Mouse (Mus musculus): ENCODE results near the gene Stat6. TPM values are rescaled to one million over a fixed set of nuclear protein-coding genes. Genes with fewer than 3 reads are reported as not detected.

Stat6 gene
- polyA plus RNA-seq, 1 experiment from 2014 or later = 22.9 TPM

- Histone ChIP-seq H3K9ac (ENCODE audit: low read depth, low read length) (no peak overlapping the region), H3K36me3 (ENCODE audit: control insufficient read depth, insufficient read depth, low read length) (peaks cover 86% of the 10 kb centered on the region), H3K4me3 (ENCODE audit: low read depth, low read length) (no peak overlapping the region), H3K4me1 (ENCODE audit: control insufficient read depth, insufficient read depth, low read length) (peaks cover 33% of the 10 kb centered on the region), H3K9me3 (ENCODE audit: control insufficient read depth, low read length) (no peaks in the 10 kb centered on the region), H3K4me2 (ENCODE audit: low read depth, low read length) (no peak overlapping the region), H3K27ac (replicated peaks; ENCODE audit: low read depth, low read length) (peak overlapping the region; percentile 75), H3K27me3 (replicated peaks; ENCODE audit: control insufficient read depth, insufficient read depth, low read length) (no peaks in the 10 kb centered on the region)
- ATAC-seq (ENCODE audit: low read depth) = no peak
- DNase-seq (ENCODE audit: low spot score) = no peak
- 83% methylated on average over 9 of the region's 9 CpGs for WGBS
Observed at GRCm38 (mm10) chr10:127610066-127610415, 32.7 kb upstream of the Stat6 start.

GRCm38 (mm10) chr10:127612079-127612775 lies 30.6 kb upstream of the Stat6 start:
- ATAC-seq (ENCODE audit: low read depth) (no peak), DNase-seq (ENCODE audit: low spot score) (no peak)
- WGBS = 79% methylated on average over 14 of the region's 14 CpGs
- Histone ChIP-seq H3K27ac (replicated peaks; ENCODE audit: low read depth, low read length) (no peak overlapping the region), H3K4me3 (ENCODE audit: low read depth, low read length) (no peak overlapping the region), H3K9ac (ENCODE audit: low read depth, low read length) (no peak overlapping the region), H3K4me2 (ENCODE audit: low read depth, low read length) (no peak overlapping the region), H3K36me3 (ENCODE audit: control insufficient read depth, insufficient read depth, low read length) (peaks cover 64% of the 10 kb centered on the region), H3K27me3 (replicated peaks; ENCODE audit: control insufficient read depth, insufficient read depth, low read length) (no peaks in the 10 kb centered on the region), H3K4me1 (ENCODE audit: control insufficient read depth, insufficient read depth, low read length) (peaks cover 54% of the 10 kb centered on the region), H3K9me3 (ENCODE audit: control insufficient read depth, low read length) (no peaks in the 10 kb centered on the region)

- H3K4me3 ChIP-seq (ENCODE audit: low read depth, low read length) = peak overlapping the region; percentile 24
- peaks cover 43% of the 10 kb centered on the region for H3K36me3 ChIP-seq (ENCODE audit: control insufficient read depth, insufficient read depth, low read length)
- WGBS = 19% methylated on average over 9 of the region's 12 CpGs
- H3K27ac ChIP-seq (replicated peaks; ENCODE audit: low read depth, low read length) = peak overlapping the region; percentile 91
- H3K9ac ChIP-seq (ENCODE audit: low read depth, low read length) = peak overlapping the region; percentile 39
- no peaks in the 10 kb centered on the region for H3K9me3 ChIP-seq (ENCODE audit: control insufficient read depth, low read length)
- H3K4me2 ChIP-seq (ENCODE audit: low read depth, low read length) = peak overlapping the region; percentile 49
- H3K27me3 ChIP-seq (replicated peaks; ENCODE audit: control insufficient read depth, insufficient read depth, low read length) = no peaks in the 10 kb centered on the region
- H3K4me1 ChIP-seq (ENCODE audit: control insufficient read depth, insufficient read depth, low read length) = peaks cover 67% of the 10 kb centered on the region
- ATAC-seq (ENCODE audit: low read depth) = peak; percentile 56
- DNase-seq (ENCODE audit: low spot score) = peak; percentile 89
Observed at GRCm38 (mm10) chr10:127614236-127615033, 28.4 kb upstream of the Stat6 start.

- DNase-seq (ENCODE audit: low spot score) (peak; percentile 74), ATAC-seq (ENCODE audit: low read depth) (peak; percentile 24)
- H3K9me3 ChIP-seq (ENCODE audit: control insufficient read depth, low read length) = no peaks in the 10 kb centered on the region
- H3K9ac ChIP-seq (ENCODE audit: low read depth, low read length) = 0 out of 2 replicates have a peak overlapping the region, but pooled peaks have one; percentile 8
- H3K4me3 ChIP-seq (ENCODE audit: low read depth, low read length) = no peak overlapping the region
- H3K4me2 ChIP-seq (ENCODE audit: low read depth, low read length) = peak overlapping the region; percentile 49
- H3K27ac ChIP-seq (replicated peaks; ENCODE audit: low read depth, low read length) = peak overlapping the region; percentile 91
- peaks cover 62% of the 10 kb centered on the region for H3K4me1 ChIP-seq (ENCODE audit: control insufficient read depth, insufficient read depth, low read length)
- 11% methylated on average over 2 of the region's 2 CpGs for WGBS
- H3K27me3 ChIP-seq (replicated peaks; ENCODE audit: control insufficient read depth, insufficient read depth, low read length) = no peaks in the 10 kb centered on the region
- H3K36me3 ChIP-seq (ENCODE audit: control insufficient read depth, insufficient read depth, low read length) = peaks cover 37% of the 10 kb centered on the region
Observed at GRCm38 (mm10) chr10:127615034-127615374, 27.8 kb upstream of the Stat6 start.

GRCm38 (mm10) chr10:127615591-127615990 lies 27.2 kb upstream of the Stat6 start:
- H3K9ac ChIP-seq (ENCODE audit: low read depth, low read length) = no peak overlapping the region; the same call in 1 of the 2 replicates
- peak overlapping the region; percentile 49 for H3K4me2 ChIP-seq (ENCODE audit: low read depth, low read length)
- 26% methylated on average over 2 of the region's 3 CpGs for WGBS
- no peak for DNase-seq (ENCODE audit: low spot score)
- H3K9me3 ChIP-seq (ENCODE audit: control insufficient read depth, low read length) = no peaks in the 10 kb centered on the region
- H3K27ac ChIP-seq (replicated peaks; ENCODE audit: low read depth, low read length) = peak overlapping the region; percentile 91
- peaks cover 31% of the 10 kb centered on the region for H3K36me3 ChIP-seq (ENCODE audit: control insufficient read depth, insufficient read depth, low read length)
- H3K4me1 ChIP-seq (ENCODE audit: control insufficient read depth, insufficient read depth, low read length) = peaks cover 59% of the 10 kb centered on the region
- ATAC-seq (ENCODE audit: low read depth) = no peak
- H3K4me3 ChIP-seq (ENCODE audit: low read depth, low read length) = no peak overlapping the region
- H3K27me3 ChIP-seq (replicated peaks; ENCODE audit: control insufficient read depth, insufficient read depth, low read length) = no peaks in the 10 kb centered on the region

- Histone ChIP-seq H3K36me3 (ENCODE audit: control insufficient read depth, insufficient read depth, low read length) (peaks cover 25% of the 10 kb centered on the region), H3K9ac (ENCODE audit: low read depth, low read length) (no peak overlapping the region; the same call in 1 of the 2 replicates), H3K4me3 (ENCODE audit: low read depth, low read length) (no peak overlapping the region), H3K9me3 (ENCODE audit: control insufficient read depth, low read length) (no peaks in the 10 kb centered on the region), H3K4me1 (ENCODE audit: control insufficient read depth, insufficient read depth, low read length) (peaks cover 59% of the 10 kb centered on the region), H3K4me2 (ENCODE audit: low read depth, low read length) (peak overlapping the region; percentile 49), H3K27ac (replicated peaks; ENCODE audit: low read depth, low read length) (peak overlapping the region; percentile 91), H3K27me3 (replicated peaks; ENCODE audit: control insufficient read depth, insufficient read depth, low read length) (no peaks in the 10 kb centered on the region)
- WGBS = 19% methylated on average over 6 of the region's 7 CpGs
- DNase-seq (ENCODE audit: low spot score) (no peak), ATAC-seq (ENCODE audit: low read depth) (no peak)
Observed at GRCm38 (mm10) chr10:127616261-127616679, 26.5 kb upstream of the Stat6 start.

- DNase-seq (ENCODE audit: low spot score) = no peak
- ATAC-seq (ENCODE audit: low read depth) = no peak
- Histone ChIP-seq H3K4me1 (ENCODE audit: control insufficient read depth, insufficient read depth, low read length) (peaks cover 59% of the 10 kb centered on the region), H3K27ac (replicated peaks; ENCODE audit: low read depth, low read length) (peak overlapping the region; percentile 91), H3K9me3 (ENCODE audit: control insufficient read depth, low read length) (no peaks in the 10 kb centered on the region), H3K36me3 (ENCODE audit: control insufficient read depth, insufficient read depth, low read length) (peaks cover 15% of the 10 kb centered on the region), H3K27me3 (replicated peaks; ENCODE audit: control insufficient read depth, insufficient read depth, low read length) (no peaks in the 10 kb centered on the region), H3K4me3 (ENCODE audit: low read depth, low read length) (no peak overlapping the region), H3K9ac (ENCODE audit: low read depth, low read length) (no peak overlapping the region), H3K4me2 (ENCODE audit: low read depth, low read length) (peak overlapping the region; percentile 85)
- WGBS = 55% methylated on average over 4 of the region's 4 CpGs
Observed at GRCm38 (mm10) chr10:127617294-127617693, 25.5 kb upstream of the Stat6 start.

GRCm38 (mm10) chr10:127618173-127618572 lies 24.6 kb upstream of the Stat6 start:
- Histone ChIP-seq H3K4me3 (ENCODE audit: low read depth, low read length) (peak overlapping the region; percentile 71), H3K27ac (replicated peaks; ENCODE audit: low read depth, low read length) (no peak overlapping the region; the same call in 1 of the 2 replicates), H3K9ac (ENCODE audit: low read depth, low read length) (no peak overlapping the region)

More at GRCm38 (mm10) chr10:127618173-127618572, 24.6 kb upstream of the Stat6 start:
- Histone ChIP-seq H3K27me3 (replicated peaks; ENCODE audit: control insufficient read depth, insufficient read depth, low read length) (no peaks in the 10 kb centered on the region), H3K36me3 (ENCODE audit: control insufficient read depth, insufficient read depth, low read length) (peaks cover 6% of the 10 kb centered on the region; the same call in 1 of the 2 replicates), H3K4me2 (ENCODE audit: low read depth, low read length) (peak overlapping the region; percentile 85), H3K9me3 (ENCODE audit: control insufficient read depth, low read length) (no peaks in the 10 kb centered on the region), H3K4me1 (ENCODE audit: control insufficient read depth, insufficient read depth, low read length) (peaks cover 58% of the 10 kb centered on the region)
- WGBS = 27% methylated on average over 6 of the region's 6 CpGs
- ATAC-seq (ENCODE audit: low read depth) = no peak
- DNase-seq (ENCODE audit: low spot score) = peak; percentile 48
